In genomic region chr12:70881854-70882253, GRCm38 (mm10) we compare ENCODE assay signal across 8 mouse cellular contexts. TPM values are rescaled to one million over a fixed set of nuclear protein-coding genes. Genes with fewer than 3 reads are reported as not detected.
A peak's percentile ranks its signal among the peaks of the same experiment; 100 is the strongest.
DNase-seq lines count a peak whose midpoint lies in the region; ATAC-seq and TF ChIP-seq lines count a peak whose summit lies in the region.

No protein-coding gene starts in this region.

- H3K4me3 ChIP-seq in heart, adult 2 months = no peak overlapping the region
- H3K4me3 ChIP-seq in intestine, postnatal 0 days (ENCODE audit: low read depth, low read length) = no peak overlapping the region

- H3K9ac ChIP-seq in heart, adult 2 months (ENCODE audit: low read depth, low read length) = no peak overlapping the region
- no peak overlapping the region for H3K9ac ChIP-seq in intestine, postnatal 0 days (ENCODE audit: low read depth, low read length)

- peak; percentile 39 to 40 for DNase-seq in heart, adult 2 months
- no peak for DNase-seq in heart, adult 8-10 months (ENCODE audit: low spot score)
- peak; percentile 9 for DNase-seq in thymus, postnatal 25 days
- no peak for DNase-seq in thymus, postnatal 4 days
- peak; percentile 67 to 75 for DNase-seq in left cerebral cortex, adult 18-20 months (ENCODE audit: low spot score in 2 of 2)
- no peak for DNase-seq in embryo, embryonic 10 days (ENCODE audit: low spot score)

- ATAC-seq in intestine, postnatal 0 days = no peak
- ATAC-seq in inflammation-experienced regulatory T-cells, adult 6 months = no peak

- no peaks in the 10 kb centered on the region for H3K9me3 ChIP-seq in intestine, postnatal 0 days (ENCODE audit: control insufficient read depth)

- no peak overlapping the region for H3K4me2 ChIP-seq in intestine, postnatal 0 days (replicated peaks; ENCODE audit: low read depth)

- no peaks in the 10 kb centered on the region for H3K79me2 ChIP-seq in heart, adult 2 months (replicated peaks; ENCODE audit: control insufficient read depth, insufficient read depth, low read length)

- TF ChIP-seq POLR2A in heart, adult 2 months (IDR thresholded peaks at IDR 0.05; ENCODE audit: insufficient read depth, low read depth, low read length) = no peak

- TF ChIP-seq CTCF in heart, adult 2 months (IDR thresholded peaks at IDR 0.05) = no peak
- no peak for TF ChIP-seq CTCF in intestine, postnatal 0 days (IDR thresholded peaks at IDR 0.05; ENCODE audit: low read depth)

- H3K36me3 ChIP-seq in heart, adult 2 months (ENCODE audit: control insufficient read depth, insufficient read depth, low read length) = peaks cover 8% of the 10 kb centered on the region
- H3K36me3 ChIP-seq in intestine, postnatal 0 days (ENCODE audit: control insufficient read depth, insufficient read depth) = peaks cover 9% of the 10 kb centered on the region; the same call in 1 of the 2 replicates

- peak overlapping the region; percentile 77 for H3K27ac ChIP-seq in heart, adult 2 months
- no peak overlapping the region for H3K27ac ChIP-seq in intestine, postnatal 0 days (ENCODE audit: low read depth, low read length)

- TF ChIP-seq EP300 in heart, adult 2 months (IDR thresholded peaks at IDR 0.05; ENCODE audit: insufficient read depth, low read depth, low read length) = no peak

- peaks cover 16% of the 10 kb centered on the region for H3K4me1 ChIP-seq in heart, adult 2 months (ENCODE audit: control insufficient read depth, insufficient read depth, low read length)
- H3K4me1 ChIP-seq in intestine, postnatal 0 days (replicated peaks; ENCODE audit: control insufficient read depth, insufficient read depth, low read length) = no peaks in the 10 kb centered on the region

- H3K27me3 ChIP-seq in heart, adult 2 months (ENCODE audit: control insufficient read depth, insufficient read depth, low read length) = no peaks in the 10 kb centered on the region
- H3K27me3 ChIP-seq in intestine, postnatal 0 days (replicated peaks; ENCODE audit: control insufficient read depth, insufficient read depth, low read length) = no peaks in the 10 kb centered on the region

- intact Hi-C loops in heart, adult 2 months (cut with DNase I) = loop anchor here (2.0 kb wide), 2 partner anchors 57 to 231 kb away; partner anchors contain the start of gene Frmd6

- 67% methylated on average over 4 of the region's 4 CpGs for WGBS in heart, adult 2 months
- WGBS in intestine, postnatal 0 days = 90% methylated on average over 4 of the region's 4 CpGs

RNA-seq across cellular contexts. Expression of gene Actr10, which starts 55.8 kb away (rescaled TPM):
- 100 to 1,000 TPM; 111 to 134 TPM for total RNA-seq in heart, adult 2 months (2021)
- 30.0 and 66.9 TPM in 2 replicates for polyA plus RNA-seq in heart, adult 2 months (2012; rRNA removed)
- 100 to 1,000 TPM; 120 to 137 (median 129) TPM for total RNA-seq in heart, adult 8-10 months (2022)
- 100 to 1,000 TPM; 165 to 169 TPM for total RNA-seq in left cerebral cortex, adult 18-20 months (2021)
- 164 and 181 TPM in 2 replicates for polyA plus RNA-seq in intestine, postnatal 0 days (2015; fragmentation: Nextera tagmentation; extraction: Ambion mirVana)
- polyA plus RNA-seq in inflammation-experienced regulatory T-cells, adult 6 months (2017; shearing (Covaris generic)) = 100 to 1,000 TPM; 195 to 260 (median 256) TPM

RNA-seq across cellular contexts. Expression of gene Frmd6, which starts 56.5 kb away (rescaled TPM):
- total RNA-seq in heart, adult 2 months (2021) = 10 to 100 TPM; 31.4 to 33.2 TPM
- polyA plus RNA-seq in heart, adult 2 months (2012; rRNA removed) = 17.3 and 28.7 TPM in 2 replicates
- total RNA-seq in heart, adult 8-10 months (2022) = 10 to 100 TPM; 28.6 to 35.3 (median 32.5) TPM
- total RNA-seq in left cerebral cortex, adult 18-20 months (2021) = 10 to 100 TPM; 54.6 to 58.1 TPM
- polyA plus RNA-seq in intestine, postnatal 0 days (2015; fragmentation: Nextera tagmentation; extraction: Ambion mirVana) = 5.9 and 6.3 TPM in 2 replicates
- 10 to 100 TPM in 2 of 3 experiments, 1 to 10 TPM in 1; 9.1 to 17.7 (median 13.8) TPM for polyA plus RNA-seq in inflammation-experienced regulatory T-cells, adult 6 months (2017; shearing (Covaris generic))

Comparison
In these comparisons a context has a peak if more than half of its experiments do, and no peak if none do; other contexts are left out.
1. DNase-seq: peak in heart, adult 2 months (2 of 2), thymus, postnatal 25 days (single experiment) and left cerebral cortex, adult 18-20 months (2 of 2); none in heart, adult 8-10 months (single experiment), thymus, postnatal 4 days (single experiment) and embryo, embryonic 10 days (single experiment).